Mouse (Mus musculus): ENCODE measurements around the gene Top2a. TPM values are rescaled to one million over a fixed set of nuclear protein-coding genes. Genes with fewer than 3 reads are reported as not detected.

Top2a gene
- polyA plus RNA-seq, 1 experiment from 2014 or later = 181 TPM

DNA sequence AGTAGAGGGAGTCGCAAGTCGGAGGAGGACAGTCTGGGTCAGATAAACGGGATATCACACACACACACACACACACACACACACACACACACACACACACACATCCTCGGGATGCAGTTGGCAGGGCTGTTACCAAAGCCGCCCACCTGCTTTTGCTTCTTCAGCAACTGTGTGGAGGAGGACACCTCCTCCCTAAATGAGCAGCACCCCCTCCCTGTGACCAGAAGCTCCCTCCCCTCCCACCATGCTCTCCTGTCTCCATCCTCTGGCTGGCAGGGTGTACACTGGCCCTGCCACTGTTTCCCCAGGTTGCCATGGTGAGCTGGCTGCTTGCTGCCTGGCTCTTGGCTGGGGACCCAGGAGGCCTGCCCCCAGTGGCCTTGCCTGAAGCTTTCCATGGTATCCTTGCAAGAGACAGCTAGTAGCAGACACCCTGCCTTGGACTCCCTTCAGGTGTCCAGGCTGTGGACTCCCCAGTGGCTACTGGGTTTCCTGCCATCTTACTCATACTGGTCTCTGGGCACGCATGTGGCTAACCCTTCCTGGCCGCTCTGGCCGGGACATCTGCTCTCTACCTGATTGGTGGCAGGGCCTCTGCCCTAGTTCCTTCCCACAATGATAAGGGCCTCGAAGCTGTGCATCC lies 57.4 kb downstream of the Top2a start:
- ATAC-seq (ENCODE audit: low read depth) (no peak), DNase-seq (ENCODE audit: low spot score) (no peak)
- H3K36me3 ChIP-seq (ENCODE audit: control insufficient read depth, insufficient read depth, low read length) = peaks cover 48% of the 10 kb centered on the region
- H3K9me3 ChIP-seq (ENCODE audit: control insufficient read depth, low read length) = no peaks in the 10 kb centered on the region
- H3K4me3 ChIP-seq (ENCODE audit: low read depth, low read length) = no peak overlapping the region
- H3K27ac ChIP-seq (replicated peaks; ENCODE audit: low read depth, low read length) = peak overlapping the region; percentile 36
- H3K4me1 ChIP-seq (ENCODE audit: control insufficient read depth, insufficient read depth, low read length) = peaks cover 92% of the 10 kb centered on the region
- peak overlapping the region; percentile 93; the same call in 1 of the 2 replicates for H3K4me2 ChIP-seq (ENCODE audit: low read depth, low read length)
- H3K27me3 ChIP-seq (replicated peaks; ENCODE audit: control insufficient read depth, insufficient read depth, low read length) = no peaks in the 10 kb centered on the region
- WGBS = 42% methylated on average over 8 of the region's 9 CpGs
- 0 out of 2 replicates have a peak overlapping the region, but pooled peaks have one; percentile 7 for H3K9ac ChIP-seq (ENCODE audit: low read depth, low read length)

DNA sequence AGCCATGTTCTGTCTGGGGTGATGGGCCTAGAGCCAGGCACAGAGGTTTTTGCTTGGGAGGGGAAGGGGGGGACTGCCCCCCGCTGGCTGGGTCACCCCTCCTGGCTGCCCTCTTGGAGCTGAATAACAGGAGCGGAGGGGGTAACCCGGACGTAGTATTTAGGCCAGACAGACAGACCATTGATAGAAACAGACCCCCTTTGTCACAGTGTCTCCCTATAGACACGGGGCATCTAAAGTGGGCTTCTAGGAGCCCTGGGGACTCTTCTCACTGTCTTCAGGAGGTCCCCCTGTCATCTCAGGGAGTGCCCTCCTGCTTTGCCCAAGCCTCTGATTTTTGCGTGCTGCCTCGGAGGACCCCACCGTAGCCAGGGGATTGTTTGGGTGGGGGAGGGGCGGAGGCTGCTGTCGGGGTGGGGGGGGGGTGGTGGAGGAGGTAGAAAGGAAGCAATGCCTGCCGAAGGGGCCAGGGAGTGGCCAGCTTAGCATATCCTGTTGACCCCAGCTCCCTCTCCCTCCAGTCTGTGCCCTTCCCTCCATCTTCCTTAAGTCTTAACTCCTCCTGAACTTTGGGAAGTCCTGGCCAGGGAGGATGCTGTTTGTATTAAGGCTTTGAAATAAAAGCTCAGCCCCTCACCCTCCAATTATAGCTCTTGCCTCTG lies 58.4 kb downstream of the Top2a start:
- WGBS = 11% methylated on average over 11 of the region's 11 CpGs
- Histone ChIP-seq H3K9ac (ENCODE audit: low read depth, low read length) (peak overlapping the region; percentile 47; the same call in 1 of the 2 replicates), H3K4me3 (ENCODE audit: low read depth, low read length) (peak overlapping the region; percentile 59; the same call in 1 of the 2 replicates), H3K4me2 (ENCODE audit: low read depth, low read length) (peak overlapping the region; percentile 93), H3K36me3 (ENCODE audit: control insufficient read depth, insufficient read depth, low read length) (peaks cover 38% of the 10 kb centered on the region), H3K27ac (replicated peaks; ENCODE audit: low read depth, low read length) (peak overlapping the region; percentile 85), H3K9me3 (ENCODE audit: control insufficient read depth, low read length) (no peaks in the 10 kb centered on the region), H3K27me3 (replicated peaks; ENCODE audit: control insufficient read depth, insufficient read depth, low read length) (no peaks in the 10 kb centered on the region), H3K4me1 (ENCODE audit: control insufficient read depth, insufficient read depth, low read length) (peaks cover 96% of the 10 kb centered on the region)
- DNase-seq (ENCODE audit: low spot score) (peak; percentile 40), ATAC-seq (ENCODE audit: low read depth) (no peak)

DNA sequence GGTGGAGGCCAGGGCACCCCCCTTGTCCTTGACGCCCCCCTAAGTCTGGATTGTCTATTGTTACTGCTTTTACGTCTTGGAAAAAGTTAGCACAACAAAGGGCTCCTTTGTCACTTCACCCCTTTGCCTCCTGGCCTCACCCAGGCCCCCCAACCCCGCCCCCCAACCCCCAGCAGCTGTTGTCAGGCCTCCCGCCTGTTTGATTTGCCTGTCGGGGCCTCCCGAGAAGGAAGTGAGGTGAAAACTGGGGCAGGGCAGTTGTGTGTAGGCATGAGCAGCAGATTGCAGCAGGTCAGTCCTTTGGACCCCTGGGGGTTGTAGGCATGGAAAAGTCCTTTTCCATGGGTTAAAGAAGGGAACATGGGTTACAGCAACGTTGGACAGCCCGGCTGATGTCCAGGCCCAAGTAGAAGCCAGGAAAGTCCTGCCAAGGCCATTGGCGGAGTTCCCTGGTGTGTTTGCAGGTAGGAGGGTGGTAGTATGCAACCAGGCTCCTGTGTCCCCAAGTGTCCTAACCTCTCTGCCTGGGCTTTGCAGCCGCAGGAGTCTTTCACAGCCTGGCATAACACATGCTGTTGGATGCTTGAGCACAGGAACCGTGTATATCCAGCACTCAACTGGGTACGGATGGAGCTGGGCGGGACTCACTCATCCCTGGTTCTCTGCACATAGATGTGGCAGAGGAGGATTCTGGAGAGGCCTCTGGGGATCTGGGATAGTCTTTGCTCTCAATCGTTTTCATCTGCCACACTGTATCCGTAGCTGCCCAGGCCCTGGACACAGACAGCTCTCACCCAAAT lies 59.2 kb downstream of the Top2a start:
- H3K4me3 ChIP-seq (ENCODE audit: low read depth, low read length) = peak overlapping the region; percentile 59

DNA sequence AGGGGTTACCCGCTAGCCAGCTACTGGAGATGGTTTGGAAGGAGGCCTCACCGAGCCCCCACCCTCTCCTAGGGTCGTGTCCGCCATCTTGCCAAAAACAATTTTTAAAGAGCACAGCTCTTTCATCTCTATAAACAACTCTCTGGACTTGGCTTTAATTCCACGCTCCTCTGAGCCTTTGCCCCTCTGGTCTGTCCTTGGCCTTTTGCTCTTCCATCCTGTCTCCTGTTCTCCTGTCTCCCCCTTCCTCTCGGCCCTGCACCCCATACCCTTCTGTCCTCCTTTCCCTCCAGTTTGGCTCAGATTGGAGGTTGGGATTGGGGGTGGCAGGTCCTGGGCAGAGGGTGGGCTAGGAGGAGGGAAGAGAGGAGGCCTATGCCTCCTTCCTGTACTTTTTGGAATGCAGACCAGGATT lies 59.8 kb downstream of the Top2a start:
- no peak for ATAC-seq (ENCODE audit: low read depth)
- H3K4me3 ChIP-seq (ENCODE audit: low read depth, low read length) = peak overlapping the region; percentile 59

More for the DNA sequence above, 59.2 kb downstream of the Top2a start:
- Histone ChIP-seq H3K4me2 (ENCODE audit: low read depth, low read length) (peak overlapping the region; percentile 93), H3K36me3 (ENCODE audit: control insufficient read depth, insufficient read depth, low read length) (peaks cover 30% of the 10 kb centered on the region), H3K27ac (replicated peaks; ENCODE audit: low read depth, low read length) (peak overlapping the region; percentile 85), H3K27me3 (replicated peaks; ENCODE audit: control insufficient read depth, insufficient read depth, low read length) (no peaks in the 10 kb centered on the region), H3K9me3 (ENCODE audit: control insufficient read depth, low read length) (no peaks in the 10 kb centered on the region), H3K9ac (ENCODE audit: low read depth, low read length) (peak overlapping the region; percentile 47; the same call in 1 of the 2 replicates), H3K4me1 (ENCODE audit: control insufficient read depth, insufficient read depth, low read length) (peaks cover 92% of the 10 kb centered on the region)
- DNase-seq (ENCODE audit: low spot score) = peak; percentile 60
- WGBS = 20% methylated on average over 15 of the region's 15 CpGs
- no peak for ATAC-seq (ENCODE audit: low read depth)

DNA sequence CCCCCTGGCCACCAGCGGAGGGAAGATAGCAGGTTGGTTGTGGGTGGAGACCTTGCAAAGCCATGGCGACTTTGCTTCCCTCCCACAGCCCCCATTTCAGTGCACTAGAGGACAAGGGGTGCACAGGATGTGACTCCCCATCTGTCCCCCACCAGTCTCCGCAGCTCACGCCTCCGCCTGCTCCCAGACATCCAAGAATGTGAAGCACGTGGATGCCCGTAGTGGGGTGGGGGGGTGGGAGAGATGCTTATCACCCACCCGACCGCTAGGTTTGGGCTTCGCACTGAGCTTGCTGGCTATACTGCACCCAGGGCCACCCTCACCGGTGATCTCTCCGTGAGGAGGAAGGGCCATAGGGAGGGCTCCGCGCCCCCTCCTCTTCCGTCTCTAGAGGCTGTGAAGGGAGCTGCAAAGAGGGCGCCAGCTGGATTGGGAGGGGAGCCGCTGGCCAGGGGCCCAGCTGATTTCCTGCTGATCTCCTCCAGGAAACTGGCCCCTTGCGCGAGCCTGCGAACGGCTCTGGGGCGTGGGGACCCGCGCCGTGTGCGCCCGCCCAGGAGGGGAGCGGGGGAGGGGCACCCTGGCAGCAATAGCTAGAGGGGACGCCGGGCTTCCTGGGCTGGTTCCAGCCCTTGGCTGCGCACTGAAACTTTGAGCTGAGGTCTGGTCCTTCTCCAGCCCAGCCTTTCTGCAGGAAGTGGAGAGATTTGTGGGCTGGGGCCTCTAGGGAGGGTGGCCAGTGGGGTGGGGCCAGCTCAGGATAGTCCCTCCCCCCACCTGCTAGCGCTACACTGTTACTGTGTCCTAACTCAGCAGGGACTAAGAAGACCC lies 60.6 kb downstream of the Top2a start:
- Histone ChIP-seq H3K4me2 (ENCODE audit: low read depth, low read length) (peak overlapping the region; percentile 93), H3K9me3 (ENCODE audit: control insufficient read depth, low read length) (no peaks in the 10 kb centered on the region), H3K27me3 (replicated peaks; ENCODE audit: control insufficient read depth, insufficient read depth, low read length) (no peaks in the 10 kb centered on the region), H3K4me1 (ENCODE audit: control insufficient read depth, insufficient read depth, low read length) (peaks cover 86% of the 10 kb centered on the region), H3K36me3 (ENCODE audit: control insufficient read depth, insufficient read depth, low read length) (peaks cover 20% of the 10 kb centered on the region), H3K9ac (ENCODE audit: low read depth, low read length) (peak overlapping the region; percentile 51), H3K4me3 (ENCODE audit: low read depth, low read length) (peak overlapping the region; percentile 59), H3K27ac (replicated peaks; ENCODE audit: low read depth, low read length) (peak overlapping the region; percentile 85)
- peak; percentile 81 for ATAC-seq (ENCODE audit: low read depth)
- peak; percentile 95 for DNase-seq (ENCODE audit: low spot score)
- WGBS = 2% methylated on average over 18 of the region's 32 CpGs

More for the DNA sequence above, 59.8 kb downstream of the Top2a start:
- Histone ChIP-seq H3K9me3 (ENCODE audit: control insufficient read depth, low read length) (no peaks in the 10 kb centered on the region), H3K9ac (ENCODE audit: low read depth, low read length) (peak overlapping the region; percentile 51), H3K27ac (replicated peaks; ENCODE audit: low read depth, low read length) (peak overlapping the region; percentile 85), H3K4me1 (ENCODE audit: control insufficient read depth, insufficient read depth, low read length) (peaks cover 92% of the 10 kb centered on the region), H3K4me2 (ENCODE audit: low read depth, low read length) (peak overlapping the region; percentile 93), H3K27me3 (replicated peaks; ENCODE audit: control insufficient read depth, insufficient read depth, low read length) (no peaks in the 10 kb centered on the region), H3K36me3 (ENCODE audit: control insufficient read depth, insufficient read depth, low read length) (peaks cover 26% of the 10 kb centered on the region)
- no peak for DNase-seq (ENCODE audit: low spot score)
- 13% methylated on average over 6 of the region's 6 CpGs for WGBS

DNA sequence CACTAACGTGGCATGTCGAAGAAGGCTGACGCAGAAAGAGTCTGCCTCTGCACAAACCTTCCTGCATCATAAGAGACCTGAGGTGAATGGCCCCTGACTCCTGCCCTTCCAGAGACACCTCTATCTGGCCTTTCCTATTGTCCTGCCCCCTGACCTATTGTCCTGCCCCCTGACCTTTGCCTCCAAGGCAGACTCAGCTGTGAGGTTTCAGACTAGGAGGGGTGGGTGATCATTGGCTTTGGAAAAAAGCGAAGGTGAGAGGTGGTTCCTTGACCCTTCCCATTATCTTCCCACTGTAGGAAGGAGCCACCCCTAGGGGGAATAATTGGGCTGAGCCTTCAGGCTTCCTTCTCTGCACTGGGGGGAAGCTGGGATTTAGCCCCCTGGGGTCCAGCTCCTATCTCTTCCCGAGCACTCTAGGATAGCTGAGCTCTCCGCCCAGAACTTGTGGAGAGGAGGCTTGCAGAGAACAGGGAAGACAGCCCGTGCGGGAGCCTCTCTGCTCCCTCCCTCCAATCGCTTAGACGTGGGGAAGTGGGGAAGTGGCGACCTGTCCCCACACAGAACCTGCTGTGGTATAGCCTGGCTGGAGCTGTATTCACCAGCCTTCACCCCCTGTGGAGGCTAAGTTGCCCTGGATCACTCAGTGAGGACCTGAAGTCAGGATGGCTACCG lies 61.4 kb downstream of the Top2a start:
- Histone ChIP-seq H3K9ac (ENCODE audit: low read depth, low read length) (peak overlapping the region; percentile 51), H3K4me2 (ENCODE audit: low read depth, low read length) (peak overlapping the region; percentile 93), H3K27me3 (replicated peaks; ENCODE audit: control insufficient read depth, insufficient read depth, low read length) (no peaks in the 10 kb centered on the region), H3K4me1 (ENCODE audit: control insufficient read depth, insufficient read depth, low read length) (peaks cover 78% of the 10 kb centered on the region), H3K9me3 (ENCODE audit: control insufficient read depth, low read length) (no peaks in the 10 kb centered on the region), H3K4me3 (ENCODE audit: low read depth, low read length) (peak overlapping the region; percentile 59), H3K27ac (replicated peaks; ENCODE audit: low read depth, low read length) (peak overlapping the region; percentile 85), H3K36me3 (ENCODE audit: control insufficient read depth, insufficient read depth, low read length) (peaks cover 19% of the 10 kb centered on the region)
- no peak for ATAC-seq (ENCODE audit: low read depth)
- DNase-seq (ENCODE audit: low spot score) = peak; percentile 23
- 13% methylated on average over 12 of the region's 12 CpGs for WGBS

DNA sequence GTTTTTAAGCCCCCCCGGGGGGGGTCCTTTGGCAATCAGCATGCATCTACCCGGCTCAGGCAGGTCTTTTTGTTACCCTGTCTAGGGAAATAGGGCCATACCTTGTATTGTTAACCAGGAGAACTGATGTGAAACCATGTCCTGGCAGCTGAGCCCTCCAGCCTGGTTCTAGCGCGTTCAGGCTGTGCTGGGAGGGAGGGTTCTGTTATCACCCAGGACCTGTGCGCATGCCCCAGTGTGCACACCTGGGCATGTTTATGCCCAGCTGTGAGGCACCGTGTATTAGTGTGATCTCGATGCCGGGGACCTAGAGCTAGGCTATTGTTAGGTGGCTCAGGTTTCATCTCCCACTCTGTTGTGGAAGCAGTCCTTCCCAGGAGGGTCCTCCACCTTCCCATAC lies 62.2 kb downstream of the Top2a start:
- peak overlapping the region; percentile 59 for H3K4me3 ChIP-seq (ENCODE audit: low read depth, low read length)
- H3K9ac ChIP-seq (ENCODE audit: low read depth, low read length) = peak overlapping the region; percentile 75
- H3K36me3 ChIP-seq (ENCODE audit: control insufficient read depth, insufficient read depth, low read length) = peaks cover 19% of the 10 kb centered on the region
- no peaks in the 10 kb centered on the region for H3K27me3 ChIP-seq (replicated peaks; ENCODE audit: control insufficient read depth, insufficient read depth, low read length)
- 5% methylated on average over 8 of the region's 8 CpGs for WGBS
- DNase-seq (ENCODE audit: low spot score) (no peak), ATAC-seq (ENCODE audit: low read depth) (no peak)
- H3K9me3 ChIP-seq (ENCODE audit: control insufficient read depth, low read length) = no peaks in the 10 kb centered on the region
- H3K4me2 ChIP-seq (ENCODE audit: low read depth, low read length) = peak overlapping the region; percentile 93
- peaks cover 70% of the 10 kb centered on the region for H3K4me1 ChIP-seq (ENCODE audit: control insufficient read depth, insufficient read depth, low read length)
- no peak overlapping the region for H3K27ac ChIP-seq (replicated peaks; ENCODE audit: low read depth, low read length)
